Mouse (Mus musculus) limb, embryonic 11.5 days (tissue): ENCODE results near the gene Mfge8. TPM values are rescaled to one million over a fixed set of nuclear protein-coding genes. Genes with fewer than 3 reads are reported as not detected.

Source experiments
- ATAC-seq: fragments of 200-750 bp; cut with Nextera tagmentation; 2 replicates; pipeline ENCODE4 v1.8.0; 2017; ENCODE audit warnings: low read depth; ENCODE audit not compliant: insufficient number of reproducible peaks, low FRiP score, low TSS enrichment
- DNase-seq: peaks from one replicate; pipeline ENCODE4 v3.0.0-alpha.2; 2015; ENCODE audit warnings: low spot score
- H3K27ac ChIP-seq: fragments of 300-500 bp; sonication (generic); replicated peaks from 2 replicates; pipeline ENCODE4 v1.5.1; 2014; ENCODE audit warnings: low read depth, mild to moderate bottlenecking, low read length
- H3K27me3 ChIP-seq: fragments of 300-500 bp; sonication (generic); 2 replicates; pipeline ENCODE4 v1.6.1; 2014; ENCODE audit warnings: mild to moderate bottlenecking, low read length, mixed read lengths; ENCODE audit not compliant: control insufficient read depth, insufficient read depth
- H3K36me3 ChIP-seq: fragments of 300-500 bp; sonication (generic); 2 replicates; pipeline ENCODE4 v1.6.1; 2014; ENCODE audit warnings: mild to moderate bottlenecking, low read length, moderate library complexity, mixed read lengths; ENCODE audit not compliant: control insufficient read depth, insufficient read depth
- H3K4me1 ChIP-seq: fragments of 300-500 bp; sonication (generic); 2 replicates; pipeline ENCODE4 v1.6.1; 2014; ENCODE audit warnings: low read length, mixed read lengths; ENCODE audit not compliant: control insufficient read depth, insufficient read depth
- H3K4me2 ChIP-seq: fragments of 300-500 bp; sonication (generic); 2 replicates; pipeline ENCODE4 v1.6.1; 2014; ENCODE audit warnings: low read depth, mild to moderate bottlenecking, moderate library complexity; ENCODE audit not compliant: severe bottlenecking
- H3K4me3 ChIP-seq: fragments of 300-500 bp; sonication (generic); 2 replicates; pipeline ENCODE4 v1.5.1; 2014; ENCODE audit warnings: low read depth, low read length
- H3K9ac ChIP-seq: fragments of 300-500 bp; sonication (generic); 2 replicates; pipeline ENCODE4 v1.6.1; 2014; ENCODE audit warnings: mild to moderate bottlenecking, low read length
- H3K9me3 ChIP-seq: fragments of 300-500 bp; sonication (generic); 2 replicates; pipeline ENCODE4 v1.6.1; 2016; ENCODE audit warnings: low read length; ENCODE audit not compliant: control insufficient read depth
- WGBS: fragments of 180-500 bp; shearing (Covaris S2); extraction: QIAGEN DNeasy Blood & Tissue Kit; methylation state at CpG from one replicate; pipeline ENCODE4 v1.1.7; 2014; 5-methylcytosine and 5-hydroxymethylcytosine counted together
- polyA plus RNA-seq: library from polyadenylated mRNA; unstranded; fragments of >200 nt; fragmentation: Nextera tagmentation; extraction: Ambion mirVana; gene quantifications from 2 replicates; pipeline ENCODE4 v1.2.1, GENCODE M21; 2014

Gene Mfge8
- polyA plus RNA-seq, 1 experiment from 2014 or later: 157 TPM

- 71% methylated on average over 5 of the region's 5 CpGs for WGBS
- Histone ChIP-seq H3K36me3 (no peaks in the 10 kb centered on the region), H3K9me3 (no peaks in the 10 kb centered on the region), H3K9ac (no peak overlapping the region), H3K4me2 (no peak overlapping the region), H3K4me1 (no peaks in the 10 kb centered on the region), H3K27ac (no peak overlapping the region), H3K4me3 (no peak overlapping the region), H3K27me3 (no peaks in the 10 kb centered on the region)
- no peak for ATAC-seq
- no peak for DNase-seq
These were observed 52.4 kb downstream of the Mfge8 start for GRCm38 (mm10) chr7:79096492-79096891.

DNA sequence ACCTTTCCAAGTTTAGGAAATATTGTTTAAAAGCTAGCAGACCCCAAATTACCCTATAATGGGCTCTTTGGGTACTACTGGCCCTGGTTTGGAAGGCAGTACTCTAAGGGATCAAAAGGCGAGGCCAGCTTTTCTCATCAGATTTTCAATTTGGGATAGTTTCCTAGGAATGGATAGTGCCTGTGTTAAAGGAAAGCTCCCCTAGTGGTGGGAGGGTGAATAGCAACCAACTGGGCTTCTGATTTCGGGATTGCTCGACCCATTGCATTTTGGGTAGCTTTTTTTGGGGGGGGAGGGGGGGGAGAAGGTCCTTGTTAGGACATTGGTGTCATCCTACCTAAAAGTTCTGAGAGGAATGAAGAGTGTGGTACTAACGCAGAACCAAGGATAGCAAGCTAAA, 59.7 kb downstream of the Mfge8 start:
- Histone ChIP-seq H3K9me3 (no peaks in the 10 kb centered on the region), H3K4me2 (no peak overlapping the region), H3K4me3 (no peak overlapping the region), H3K36me3 (no peaks in the 10 kb centered on the region), H3K27me3 (no peaks in the 10 kb centered on the region), H3K4me1 (no peaks in the 10 kb centered on the region), H3K9ac (no peak overlapping the region), H3K27ac (no peak overlapping the region)
- 79% methylated on average over 4 of the region's 4 CpGs for WGBS
- ATAC-seq (no peak), DNase-seq (no peak)

Other genes starting within 250 kb of the Mfge8 start
- 0.19 and 0.48 TPM in 2 replicates for gene Isg20, start 235.6 kb downstream of the Mfge8 start, polyA plus RNA-seq
- gene Acan, start 95.6 kb downstream of the Mfge8 start, polyA plus RNA-seq: 0.81 and 1.2 TPM in 2 replicates
- gene Hapln3, start 18.0 kb downstream of the Mfge8 start, polyA plus RNA-seq: 1.1 TPM in 2 replicates
- gene Abhd2, start 124.1 kb upstream of the Mfge8 start, polyA plus RNA-seq: 8.8 and 9.8 TPM in 2 replicates
- 0.33 and 0.55 TPM in 2 replicates for gene Rlbp1, start 238.0 kb upstream of the Mfge8 start, polyA plus RNA-seq
- gene Fanci, start 242.9 kb upstream of the Mfge8 start, polyA plus RNA-seq: 17.7 and 22.1 TPM in 2 replicates